Mouse (Mus musculus): ENCODE results near the gene Ppp3ca. TPM values are rescaled to one million over a fixed set of nuclear protein-coding genes. Genes with fewer than 3 reads are reported as not detected.
A peak's percentile ranks its signal among the peaks of the same experiment; 100 is the strongest.

The Ppp3ca gene
- total and polyA plus RNA-seq, 3 experiments = 17.4 to 40.6 (median 32.0) TPM

- peak; percentile 67 for DNase-seq (ENCODE audit: low read depth, low spot score)
- Histone ChIP-seq H3K36me3 (ENCODE audit: control insufficient read depth in 1 of 2, insufficient read depth in 2 of 2, low read length in 2 of 2) (peaks cover 0 to 45% of the 10 kb centered on the region in 2 experiments; a peak in 2 of 4 replicates), H3K79me2 (ENCODE audit: control insufficient read depth, insufficient read depth, low read length, poor library complexity) (peaks cover 7% of the 10 kb centered on the region; the same call in 1 of the 2 replicates), H3K9ac (ENCODE audit: control insufficient read depth, low read depth, low read length, poor library complexity, severe bottlenecking) (no peak overlapping the region), H3K27ac (ENCODE audit: control insufficient read depth, low read depth, low read length) (no peak overlapping the region), H3K4me1 (ENCODE audit: control insufficient read depth in 1 of 2, insufficient read depth in 2 of 2, low read length in 2 of 2) (peaks cover 29 to 37% of the 10 kb centered on the region in 2 experiments), H3K4me3 (ENCODE audit: control insufficient read depth in 1 of 2, insufficient read depth in 1 of 2, low read depth in 2 of 2, low read length in 2 of 2) (no peak overlapping the region; a peak in 1 of 4 replicates), H3K27me3 (ENCODE audit: control insufficient read depth in 1 of 2, insufficient read depth in 2 of 2, low read length in 2 of 2) (no peaks in the 10 kb centered on the region), H3K9me3 (replicated peaks; ENCODE audit: insufficient read depth, low read length) (no peaks in the 10 kb centered on the region)
- TF ChIP-seq RAD21 (IDR thresholded peaks at IDR 0.05; ENCODE audit: low read depth, low read length) = no peak
- no peak for TF ChIP-seq NRF1 (IDR thresholded peaks at IDR 0.05; ENCODE audit: insufficient read depth, low read depth, low read length, poor library complexity, severe bottlenecking)
- TF ChIP-seq CTCF (IDR thresholded peaks at IDR 0.05 in 2 of 3, conservative IDR thresholded peaks at IDR 0.05 in 1 of 3; ENCODE audit: control insufficient read depth in 1 of 3, insufficient read depth in 1 of 3, low read depth in 2 of 3, low read length in 3 of 3, poor library complexity in 1 of 3, severe bottlenecking in 1 of 3) = peak in 1 of 3 experiments; percentile 50; a peak in 2 of 6 replicates
- 0 out of 2 replicates have a peak, but pooled peaks have one; percentile 33 for TF ChIP-seq GATA1 (IDR thresholded peaks at IDR 0.05; ENCODE audit: low read depth, low read length)
- peak; percentile 20 to 37; a peak in 2 of 4 replicates for TF ChIP-seq EP300 (IDR thresholded peaks at IDR 0.05; ENCODE audit: low read depth in 1 of 2, low read length in 2 of 2)
- no peak for TF ChIP-seq JUND (IDR thresholded peaks at IDR 0.05; ENCODE audit: low read depth, low read length)
- TF ChIP-seq ETS1 (IDR thresholded peaks at IDR 0.05; ENCODE audit: low read depth, low read length) = 0 out of 2 replicates have a peak, but pooled peaks have one; percentile 10
- no peak for TF ChIP-seq ZMIZ1 (IDR thresholded peaks at IDR 0.05; ENCODE audit: low read depth, low read length)
- TF ChIP-seq ZNF384 (IDR thresholded peaks at IDR 0.05; ENCODE audit: low read depth, low read length) = peak; percentile 89
- 0 out of 2 replicates have a peak, but pooled peaks have one; percentile 9 for TF ChIP-seq RCOR1 (IDR thresholded peaks at IDR 0.05; ENCODE audit: low read depth, low read length)
These were observed 99.6 kb downstream of the Ppp3ca start for GRCm38 (mm10) chr3:136769486-136769882.

- no peak for TF ChIP-seq POLR2AphosphoS5 (IDR thresholded peaks at IDR 0.05; ENCODE audit: borderline replicate concordance, low read depth, low read length)
- TF ChIP-seq RCOR1 (IDR thresholded peaks at IDR 0.05; ENCODE audit: low read depth, low read length) = peak; percentile 39; the same call in 1 of the 2 replicates
- TF ChIP-seq USF2 (IDR thresholded peaks at IDR 0.05; ENCODE audit: borderline replicate concordance in 1 of 2, insufficient read depth in 1 of 2, low read depth in 1 of 2, low read length in 2 of 2) = no peak
- TF ChIP-seq SMC3 (IDR thresholded peaks at IDR 0.05; ENCODE audit: low read depth, low read length) = no peak
- no peak for TF ChIP-seq ZC3H11A (IDR thresholded peaks at IDR 0.05; ENCODE audit: low read depth, low read length)
- TF ChIP-seq BHLHE40 (IDR thresholded peaks at IDR 0.05; ENCODE audit: borderline replicate concordance, low read depth, low read length) = no peak
- TF ChIP-seq JUND (IDR thresholded peaks at IDR 0.05; ENCODE audit: low read depth, low read length) = no peak
- no peak for TF ChIP-seq TBP (IDR thresholded peaks at IDR 0.05; ENCODE audit: low read depth, low read length)
- no peak for TF ChIP-seq MAZ (IDR thresholded peaks at IDR 0.05; ENCODE audit: low read depth, low read length)
- TF ChIP-seq GATA1 (IDR thresholded peaks at IDR 0.05; ENCODE audit: low read depth, low read length) = 0 out of 2 replicates have a peak, but pooled peaks have one; percentile 19
- TF ChIP-seq SIN3A (IDR thresholded peaks at IDR 0.05; ENCODE audit: low read length) = peak; percentile 33; the same call in 1 of the 2 replicates
- TF ChIP-seq E2F4 (IDR thresholded peaks at IDR 0.05; ENCODE audit: borderline replicate concordance, low read depth, low read length) = no peak
- TF ChIP-seq MEF2A (IDR thresholded peaks at IDR 0.05; ENCODE audit: extremely low read depth, insufficient replicate concordance, low read depth, low read length, poor library complexity, severe bottlenecking) = no peak
- no peak for TF ChIP-seq MYC (IDR thresholded peaks at IDR 0.05; ENCODE audit: low read depth, low read length)
- TF ChIP-seq POLR2A (IDR thresholded peaks at IDR 0.05; ENCODE audit: control insufficient read depth in 1 of 2, insufficient read depth in 1 of 2, low read depth in 1 of 2, low read length in 2 of 2, poor library complexity in 1 of 2) = no peak
- TF ChIP-seq ETS1 (IDR thresholded peaks at IDR 0.05; ENCODE audit: low read depth, low read length) = no peak
- peak; percentile 11 to 52; a peak in 3 of 4 replicates for TF ChIP-seq EP300 (IDR thresholded peaks at IDR 0.05; ENCODE audit: low read depth in 1 of 2, low read length in 2 of 2)
- no peak for TF ChIP-seq NELFE (IDR thresholded peaks at IDR 0.05; ENCODE audit: low read depth, low read length)
- no peak for TF ChIP-seq MAX (IDR thresholded peaks at IDR 0.05; ENCODE audit: low read length)
- TF ChIP-seq ELF1 (IDR thresholded peaks at IDR 0.05; ENCODE audit: low read depth, low read length) = no peak
- Histone ChIP-seq H3K27me3 (ENCODE audit: control insufficient read depth in 1 of 2, insufficient read depth in 2 of 2, low read length in 2 of 2) (no peaks in the 10 kb centered on the region), H3K27ac (ENCODE audit: control insufficient read depth, low read depth, low read length) (peak overlapping the region; percentile 16; the same call in 1 of the 2 replicates)
These were observed 101.8 kb downstream of the Ppp3ca start for GRCm38 (mm10) chr3:136771700-136772099.

More at GRCm38 (mm10) chr3:136771700-136772099, 101.8 kb downstream of the Ppp3ca start:
- peak; percentile 64 for DNase-seq (ENCODE audit: low read depth, low spot score)
- Histone ChIP-seq H3K9me3 (replicated peaks; ENCODE audit: insufficient read depth, low read length) (no peaks in the 10 kb centered on the region), H3K4me3 (ENCODE audit: control insufficient read depth in 1 of 2, insufficient read depth in 1 of 2, low read depth in 2 of 2, low read length in 2 of 2) (no peak overlapping the region), H3K4me1 (ENCODE audit: control insufficient read depth in 1 of 2, insufficient read depth in 2 of 2, low read length in 2 of 2) (peaks cover 29 to 32% of the 10 kb centered on the region in 2 experiments), H3K9ac (ENCODE audit: control insufficient read depth, low read depth, low read length, poor library complexity, severe bottlenecking) (no peak overlapping the region), H3K79me2 (ENCODE audit: control insufficient read depth, insufficient read depth, low read length, poor library complexity) (peaks cover 7% of the 10 kb centered on the region; the same call in 1 of the 2 replicates), H3K36me3 (ENCODE audit: control insufficient read depth in 1 of 2, insufficient read depth in 2 of 2, low read length in 2 of 2) (peaks cover 0 to 43% of the 10 kb centered on the region in 2 experiments; a peak in 2 of 4 replicates)

All from MEL (cell line).